Mouse (Mus musculus): ENCODE results near the gene Pisd.
A peak's percentile ranks its signal among the peaks of the same experiment; 100 is the strongest.
"Not testable (repeated sequence)": the region's sequence is repeated elsewhere in the genome, so short reads cannot be mapped to it uniquely, and the experiment has no call there.

Pisd gene

DNA sequence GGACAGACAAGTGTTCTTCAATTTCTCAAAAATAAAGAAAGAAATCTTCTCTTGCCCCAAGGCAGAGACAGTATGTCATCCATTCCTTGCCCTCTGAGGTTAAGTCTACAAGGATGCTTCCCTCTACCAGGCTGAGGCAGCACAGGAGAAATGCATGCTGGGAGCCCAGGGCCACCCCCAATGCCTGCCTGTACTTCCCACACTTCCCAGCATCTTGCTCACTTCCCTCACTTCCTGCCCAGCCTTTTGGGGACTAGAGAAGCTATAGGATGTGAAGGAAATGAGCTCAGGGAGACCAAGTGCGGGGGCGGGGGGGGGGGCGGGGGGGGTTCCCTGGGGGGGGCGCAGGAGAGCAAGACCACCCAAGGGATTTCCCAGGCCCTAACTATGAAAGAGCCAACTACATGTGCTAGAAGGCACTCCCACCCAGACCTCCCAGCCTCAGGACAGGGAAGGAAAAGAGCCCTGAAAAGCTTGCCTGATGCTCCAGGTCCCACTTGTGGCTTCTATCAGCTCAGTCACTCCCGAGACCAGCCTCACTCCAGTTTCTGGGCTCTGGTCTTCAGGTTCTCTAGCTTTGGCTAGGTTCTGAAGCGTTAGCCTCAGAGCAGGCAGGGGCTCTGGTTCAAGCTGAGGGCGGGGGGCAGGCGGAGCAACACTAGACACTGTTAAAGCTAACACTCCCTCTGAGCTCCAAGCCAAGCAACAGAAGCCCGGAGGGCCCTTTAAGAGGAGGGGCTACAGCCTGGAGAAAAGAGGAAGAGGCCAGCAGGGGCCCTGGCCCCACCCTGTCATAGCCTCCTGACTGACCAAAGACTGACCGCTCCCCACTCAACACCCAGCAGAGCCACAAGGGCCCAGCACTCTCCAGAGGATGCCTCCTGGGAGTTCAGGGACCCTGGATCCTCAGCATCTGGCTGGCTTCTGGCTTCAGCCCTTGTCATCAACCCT, 39.5 kb downstream of the Pisd start:
- peak; percentile 89 for DNase-seq

DNA sequence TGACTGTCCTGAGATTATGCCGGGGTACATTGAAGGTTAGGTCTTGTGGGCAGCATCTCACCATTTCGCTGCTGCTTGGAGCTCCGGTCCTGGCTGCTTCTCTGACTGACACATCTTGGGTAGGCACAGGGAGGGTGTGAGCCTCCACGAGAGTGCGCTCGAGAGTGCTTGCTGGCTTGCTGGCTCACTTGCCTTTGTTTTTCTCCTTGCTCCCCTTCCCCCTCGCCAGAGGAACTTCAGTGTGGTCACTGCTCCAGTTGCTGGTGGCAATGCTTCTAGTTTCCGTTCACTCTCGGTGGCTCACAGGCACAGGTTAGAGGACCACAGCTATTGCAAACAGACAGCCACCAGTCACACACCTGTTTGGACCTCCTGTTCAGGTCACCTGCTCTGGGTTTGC, 43.3 kb downstream of the Pisd start:
- peak; percentile 87 for DNase-seq

DNA sequence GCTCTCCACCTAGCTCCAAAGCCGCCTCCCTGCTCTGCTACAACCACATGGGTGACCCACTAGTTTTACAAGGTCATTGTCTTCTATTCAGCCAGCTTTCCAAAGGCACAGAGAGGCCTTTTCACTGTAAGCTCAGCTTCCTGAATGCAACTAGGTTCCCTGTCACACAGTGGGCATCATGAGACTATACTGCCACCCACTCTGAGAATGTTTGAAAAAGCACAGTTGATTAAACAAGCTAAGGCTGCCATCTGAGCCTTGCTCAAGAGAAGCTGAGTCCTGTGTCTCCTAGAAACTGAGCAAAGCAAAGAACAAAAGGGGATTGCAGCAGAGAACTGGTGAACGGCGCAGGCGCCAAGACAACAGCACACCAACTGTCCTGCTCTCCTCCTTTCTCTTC, 44.1 kb downstream of the Pisd start:
- peak; percentile 87 for DNase-seq

DNA sequence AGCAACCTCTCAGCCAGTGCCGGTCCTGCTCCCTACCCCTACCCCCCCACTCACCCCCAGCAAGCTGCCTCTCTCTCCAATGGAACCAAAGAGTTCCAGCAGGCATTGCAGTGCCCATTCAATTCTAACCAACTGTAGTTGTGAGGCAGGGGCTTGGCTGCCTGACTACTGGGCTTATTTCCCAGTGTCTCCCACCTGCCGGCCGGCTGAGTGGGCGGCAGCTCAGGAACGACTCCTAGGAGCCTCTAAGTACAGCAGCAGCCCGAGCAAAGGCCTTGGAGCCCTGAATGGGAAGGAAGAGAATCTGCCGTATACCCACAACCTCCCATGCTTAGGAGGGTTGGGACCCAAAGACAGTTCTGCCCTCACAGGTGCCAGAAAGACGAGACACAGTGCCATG, 44.6 kb downstream of the Pisd start:
- DNase-seq = not testable (repeated sequence)

DNA sequence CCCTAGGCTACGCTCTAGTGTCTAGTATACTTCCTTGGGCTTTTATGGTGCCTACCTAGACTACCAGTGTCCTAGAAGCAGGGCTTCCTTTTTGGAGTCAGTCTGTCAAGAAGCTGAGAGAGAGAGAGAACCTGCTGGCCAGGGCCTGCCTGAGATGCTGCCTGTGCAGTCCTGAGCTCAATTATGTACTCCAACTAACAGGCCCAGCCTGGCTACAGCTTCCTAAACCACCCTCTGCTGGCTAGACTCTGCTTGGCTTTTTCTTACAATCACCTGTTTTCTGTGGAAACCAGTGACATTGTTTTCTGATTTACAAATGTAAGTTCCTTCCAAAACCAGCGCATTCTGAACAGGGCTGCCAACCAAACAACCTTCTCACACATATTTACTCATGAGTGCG, 45.3 kb downstream of the Pisd start:
- no peak for DNase-seq

DNA sequence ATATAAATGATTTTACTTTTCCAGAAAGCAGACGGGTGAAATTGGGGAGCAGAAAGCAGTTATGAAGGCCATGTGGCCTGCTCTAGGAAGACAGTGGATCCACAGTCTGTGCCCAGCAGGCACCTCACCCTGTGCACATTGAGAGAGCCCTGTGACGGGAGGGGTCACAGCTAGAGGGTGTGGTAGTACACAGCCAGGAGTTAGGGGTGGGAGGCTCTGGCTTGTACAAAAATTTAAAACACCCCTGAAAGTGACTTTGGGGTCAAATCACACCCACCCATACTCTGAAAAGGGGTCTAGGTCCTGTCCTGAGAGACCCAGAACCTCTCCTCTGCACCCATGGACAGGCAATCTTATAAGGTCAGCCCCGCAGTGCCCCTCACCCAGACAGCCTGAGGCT, 48.7 kb downstream of the Pisd start:
- not testable (repeated sequence) for DNase-seq

DNA sequence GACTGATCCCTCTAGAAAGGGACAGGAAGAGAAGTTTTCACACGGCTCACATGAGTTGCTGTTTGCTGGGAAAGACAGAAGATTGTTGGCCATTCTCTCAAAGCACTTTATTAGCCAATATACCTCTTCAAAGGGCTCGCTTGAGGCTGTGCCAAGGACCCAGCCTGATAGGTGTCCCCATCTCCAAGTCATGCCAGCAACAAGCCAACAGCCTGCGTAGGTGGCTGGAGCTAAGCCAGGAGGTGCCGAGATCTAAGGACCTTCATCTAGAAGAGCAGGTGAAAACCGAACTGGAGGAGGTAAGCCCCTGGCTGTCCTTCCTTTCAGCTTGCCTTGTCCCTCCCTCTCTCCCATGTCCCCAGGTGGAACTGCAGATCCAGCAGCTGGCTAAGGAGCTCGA, 49.7 kb downstream of the Pisd start:
- no peak for DNase-seq

DNA sequence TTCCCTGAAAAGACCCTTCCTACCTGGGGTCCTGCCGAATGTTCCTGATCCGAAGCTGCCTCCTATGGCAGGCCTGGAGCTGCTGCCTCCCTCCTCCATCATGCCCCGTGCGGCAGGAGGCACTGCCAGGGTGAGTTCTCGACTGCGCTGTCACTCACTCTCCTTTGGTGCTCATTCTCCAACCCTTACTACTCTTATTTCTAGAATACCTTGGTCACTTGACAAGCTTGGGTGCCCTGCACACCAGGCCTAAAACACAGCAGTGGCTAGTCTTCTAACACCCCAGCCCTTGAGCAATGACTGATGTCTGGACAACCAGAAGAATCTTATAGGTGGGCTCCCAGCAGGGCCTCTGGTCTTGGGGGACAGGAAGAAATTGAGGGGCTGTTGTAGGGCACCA, 51.6 kb downstream of the Pisd start:
- not testable (repeated sequence) for DNase-seq

DNA sequence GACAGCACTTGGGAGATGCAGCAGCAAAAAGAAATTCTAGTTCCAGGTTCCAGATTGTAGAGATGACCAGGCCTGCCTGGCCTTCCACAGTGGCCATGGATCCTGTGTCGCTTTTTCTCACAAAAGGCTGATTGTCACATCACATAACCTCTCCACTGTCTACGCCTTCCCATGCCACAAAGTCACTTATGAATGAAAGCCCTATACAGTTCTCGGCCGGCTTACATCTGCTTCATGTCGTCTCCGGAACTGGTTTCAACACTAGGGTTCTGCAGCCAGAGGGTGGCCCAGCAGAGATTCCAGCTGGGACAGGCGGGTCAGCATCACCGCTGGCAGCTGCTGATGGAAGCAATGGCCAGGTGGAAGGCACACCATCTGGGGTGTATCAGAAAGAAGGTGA, 56.6 kb downstream of the Pisd start:
- DNase-seq = no peak

DNA sequence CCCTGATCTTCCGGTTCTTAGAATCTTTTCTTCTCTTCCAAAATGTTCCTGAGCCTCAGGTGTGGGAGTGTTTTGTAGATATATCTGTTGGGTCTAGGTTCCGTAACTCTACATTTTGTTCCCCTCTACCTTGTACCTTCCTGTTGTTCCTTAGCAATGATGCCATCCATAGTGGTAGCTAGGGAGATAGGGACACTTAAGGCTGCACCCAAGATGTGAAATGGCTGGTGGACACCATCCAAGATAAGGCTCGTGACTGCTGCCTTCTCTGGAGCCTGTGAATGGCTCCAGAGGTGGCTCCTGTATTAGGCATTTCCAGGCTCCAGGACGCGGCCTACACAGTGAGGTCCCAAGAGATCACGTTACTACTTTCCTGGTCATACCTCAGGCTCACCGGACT, 57.1 kb downstream of the Pisd start:
- DNase-seq = no peak

DNA sequence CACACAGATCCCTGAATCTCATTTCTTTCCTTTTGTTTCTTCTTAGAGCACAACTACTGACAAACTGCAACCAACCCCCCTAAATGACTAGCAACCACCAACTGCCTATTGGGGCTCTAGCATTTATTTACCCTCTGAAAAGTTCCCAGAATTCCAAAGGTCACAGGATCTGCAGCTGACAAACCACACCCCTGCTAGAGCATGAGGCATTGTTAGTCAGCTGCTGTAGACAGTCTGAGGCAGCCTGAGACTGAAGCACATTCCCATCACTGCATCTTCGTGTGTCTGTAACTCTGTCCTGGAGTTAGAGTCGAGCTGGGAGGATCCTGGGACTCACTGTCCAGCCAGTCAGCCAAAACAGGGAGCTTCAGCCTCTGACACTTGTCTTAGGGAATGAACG, 60.0 kb downstream of the Pisd start:
- DNase-seq = not testable (repeated sequence)

DNA sequence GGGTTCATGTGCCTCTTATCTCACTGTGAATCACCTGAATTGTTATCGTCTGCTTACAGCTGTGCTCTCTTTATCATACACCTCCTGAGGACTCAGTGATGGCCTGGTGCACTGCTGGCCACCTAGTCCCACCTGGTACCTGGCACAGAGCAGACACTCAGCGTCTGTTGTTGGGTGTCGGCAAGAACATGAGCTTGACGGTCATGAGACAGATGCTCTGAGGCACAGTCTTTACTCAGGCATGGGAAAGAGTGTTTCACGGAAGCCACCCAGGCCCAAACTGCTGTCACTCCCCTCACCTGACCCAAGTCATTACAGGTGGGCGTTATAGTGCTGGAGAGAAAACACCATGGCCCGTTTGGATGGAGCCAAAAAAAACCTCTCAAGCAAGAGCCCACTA, 61.5 kb downstream of the Pisd start:
- DNase-seq = no peak

DNA sequence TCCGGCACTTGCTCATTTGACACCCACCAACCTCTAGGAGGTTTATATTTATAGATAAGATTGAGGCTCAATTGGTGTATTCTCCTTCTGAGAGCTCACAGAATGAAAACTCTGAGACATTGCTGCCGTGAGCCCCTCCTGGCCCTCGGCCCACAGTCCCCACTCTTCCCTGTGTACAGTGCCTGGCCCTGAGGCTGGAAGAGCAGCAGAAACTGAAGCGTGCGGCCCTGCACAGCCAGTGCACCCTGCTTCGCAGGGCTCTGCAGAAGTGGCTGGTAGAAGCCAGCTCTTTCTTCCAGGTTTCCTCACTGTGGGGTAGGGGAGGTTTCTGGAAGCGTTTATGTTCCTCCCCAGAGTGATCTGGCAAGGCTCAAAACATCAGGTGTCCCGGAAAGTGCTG, 62.7 kb downstream of the Pisd start:
- not testable (repeated sequence) for DNase-seq

DNA sequence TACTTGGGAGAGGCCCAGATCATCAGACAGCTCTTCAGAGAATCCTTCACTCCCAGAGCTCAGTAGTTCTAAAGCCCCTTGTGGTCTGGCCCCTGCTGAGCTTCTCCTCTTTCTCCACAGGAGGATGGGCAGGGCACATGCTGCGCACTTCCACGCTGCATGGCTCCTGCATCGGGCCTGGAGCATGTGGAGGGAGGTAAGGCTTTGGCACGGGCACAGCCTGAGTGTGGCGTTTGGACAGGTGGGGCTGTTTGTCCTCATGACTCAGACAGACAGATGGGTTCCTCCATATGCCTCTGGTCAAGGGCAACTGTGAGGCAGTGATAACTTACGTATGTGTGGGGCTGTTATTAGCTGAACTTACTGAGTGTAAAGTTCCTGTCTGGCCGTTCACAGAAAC, 63.2 kb downstream of the Pisd start:
- no peak for DNase-seq

DNA sequence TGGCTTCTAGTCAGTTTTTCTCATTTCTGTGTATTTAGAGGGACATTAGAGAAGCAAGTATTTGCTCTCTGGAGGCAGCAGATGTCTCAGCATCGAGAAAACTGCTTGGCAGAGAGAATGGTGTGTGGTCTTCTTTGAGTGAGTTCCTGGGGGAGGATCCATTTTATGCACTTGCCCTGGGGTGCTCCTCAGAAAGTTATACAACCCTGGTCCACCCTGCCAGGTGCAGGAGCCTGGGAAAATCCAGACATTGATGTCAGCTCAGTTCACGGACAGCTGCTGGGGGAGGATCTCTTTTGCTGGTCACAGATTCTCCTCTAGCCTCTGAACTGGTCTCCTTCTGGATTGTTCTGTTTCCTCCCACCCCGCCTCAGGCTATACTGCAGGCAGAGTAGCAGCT, 64.1 kb downstream of the Pisd start:
- no peak for DNase-seq

DNA sequence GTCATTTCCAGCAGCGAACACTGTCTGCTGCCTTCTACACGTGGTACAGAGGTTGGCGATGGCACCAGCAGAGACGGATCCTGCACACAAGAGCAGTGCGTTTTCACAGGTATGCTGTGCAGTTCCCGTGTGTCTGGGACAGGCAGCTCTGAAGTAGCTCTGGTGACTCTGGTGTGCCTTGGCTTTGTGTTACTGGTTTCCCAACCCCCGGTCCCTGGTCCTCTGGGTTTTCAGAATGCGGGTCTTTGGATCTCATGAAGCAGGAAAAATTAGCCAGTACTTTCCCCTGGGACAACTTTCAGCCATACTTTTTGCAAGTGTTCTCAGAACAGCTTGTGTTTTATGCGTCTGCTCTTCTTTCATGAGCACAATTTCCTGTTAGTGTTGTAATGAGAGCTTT, 65.0 kb downstream of the Pisd start:
- DNase-seq = no peak

DNA sequence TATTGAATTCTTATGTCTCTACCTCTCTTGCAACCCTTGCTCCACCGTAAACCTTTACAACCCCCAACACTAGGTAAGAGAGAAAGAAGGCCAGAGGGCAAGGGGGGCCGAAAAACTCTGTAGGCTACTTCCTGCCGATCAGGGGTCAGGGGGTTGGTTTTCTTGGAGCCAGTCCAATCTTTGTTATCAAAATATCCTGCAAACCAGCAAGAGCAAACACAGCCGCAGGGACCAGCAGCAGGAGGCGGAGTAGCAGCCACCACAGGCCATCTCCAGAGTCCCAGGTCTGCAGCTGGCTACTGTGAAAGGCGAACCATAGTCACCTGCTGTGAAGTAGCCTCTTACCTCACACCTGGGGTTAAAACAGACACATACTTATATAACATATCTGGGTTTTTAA, 66.5 kb downstream of the Pisd start:
- DNase-seq = no peak

DNA sequence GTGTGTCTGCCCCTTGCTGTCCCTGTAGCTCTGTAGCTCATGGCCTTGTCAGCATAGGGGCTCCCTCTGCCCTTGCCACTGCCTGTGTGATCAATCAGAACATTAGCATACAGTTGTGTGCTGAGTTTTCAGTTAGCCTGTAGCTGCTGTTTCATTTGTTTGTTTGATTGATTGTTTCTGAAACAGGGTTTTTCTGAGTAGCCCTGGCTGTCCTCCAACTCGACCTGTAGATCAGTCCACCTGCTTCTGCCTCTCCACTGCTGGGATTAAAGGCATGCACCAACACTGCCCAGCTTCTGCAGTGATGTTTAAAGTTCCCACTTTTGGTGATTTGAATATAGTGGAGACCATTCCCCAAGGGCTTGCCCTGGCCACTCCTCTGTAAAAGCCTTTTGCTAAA, 67.7 kb downstream of the Pisd start:
- no peak for DNase-seq

DNA sequence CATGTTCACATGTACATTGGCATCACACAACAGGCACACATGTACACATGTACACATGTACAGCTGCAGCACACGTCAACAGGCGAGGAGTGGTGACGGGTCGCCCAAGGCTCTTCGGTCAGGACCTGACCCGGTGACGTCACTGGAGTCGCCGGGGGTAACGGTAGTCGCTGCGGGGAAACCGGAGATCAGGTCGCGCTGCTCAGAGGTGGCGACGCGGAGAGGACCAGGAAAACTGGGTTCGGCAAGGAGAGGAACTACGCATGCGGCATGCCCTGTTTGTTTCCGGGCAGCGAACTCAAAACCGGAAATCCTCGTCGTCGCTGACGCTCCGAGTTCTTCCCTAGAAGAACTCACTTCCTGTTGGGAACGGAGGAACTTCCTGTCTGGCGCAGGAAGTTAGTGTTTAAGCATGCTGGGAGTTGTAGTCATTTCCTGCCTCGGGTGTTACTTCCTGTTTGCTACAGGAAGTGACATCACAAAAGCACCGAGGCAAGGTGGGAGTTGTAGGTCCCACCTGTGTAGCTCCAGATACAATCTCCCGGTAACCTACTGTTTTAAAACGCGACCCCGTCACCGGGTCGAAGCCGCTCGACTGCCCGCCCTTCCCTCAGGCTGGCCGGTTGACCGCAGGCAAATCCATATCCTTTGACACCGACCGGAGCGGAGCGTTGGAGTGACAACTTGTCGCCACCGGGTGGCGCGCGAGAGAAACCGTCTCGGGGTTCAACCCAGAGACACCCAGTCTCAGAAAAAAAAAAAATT, 71.6 kb downstream of the Pisd start:
- DNase-seq = peak; percentile 98

DNA sequence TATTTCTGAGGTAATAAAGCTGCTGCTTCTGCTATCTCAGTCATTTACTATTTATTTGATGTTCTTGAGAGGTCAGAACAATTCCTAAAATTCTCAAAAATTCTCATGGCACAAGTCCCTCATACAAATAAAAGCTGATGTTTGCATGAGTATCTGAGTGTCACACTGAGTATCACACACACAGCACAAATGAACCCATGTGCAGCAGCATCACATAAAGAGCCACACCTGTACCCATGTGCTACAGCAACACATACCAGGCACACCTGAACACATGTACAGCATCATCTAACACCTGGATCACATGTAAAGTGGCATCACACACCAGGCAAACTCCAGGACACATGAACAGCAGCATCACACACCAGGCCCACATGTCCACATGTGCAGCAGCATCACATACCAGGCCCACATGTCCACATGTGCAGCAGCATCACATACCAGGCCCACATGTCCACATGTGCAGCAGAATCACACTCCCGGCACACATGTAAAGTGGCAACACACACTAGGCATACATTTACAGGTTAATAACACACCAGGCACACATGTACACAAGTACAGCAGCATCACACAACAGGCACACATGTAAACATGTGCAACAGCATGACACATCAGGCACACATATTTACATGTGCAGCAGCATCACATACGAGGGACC, 72.3 kb downstream of the Pisd start:
- DNase-seq = no peak

DNA sequence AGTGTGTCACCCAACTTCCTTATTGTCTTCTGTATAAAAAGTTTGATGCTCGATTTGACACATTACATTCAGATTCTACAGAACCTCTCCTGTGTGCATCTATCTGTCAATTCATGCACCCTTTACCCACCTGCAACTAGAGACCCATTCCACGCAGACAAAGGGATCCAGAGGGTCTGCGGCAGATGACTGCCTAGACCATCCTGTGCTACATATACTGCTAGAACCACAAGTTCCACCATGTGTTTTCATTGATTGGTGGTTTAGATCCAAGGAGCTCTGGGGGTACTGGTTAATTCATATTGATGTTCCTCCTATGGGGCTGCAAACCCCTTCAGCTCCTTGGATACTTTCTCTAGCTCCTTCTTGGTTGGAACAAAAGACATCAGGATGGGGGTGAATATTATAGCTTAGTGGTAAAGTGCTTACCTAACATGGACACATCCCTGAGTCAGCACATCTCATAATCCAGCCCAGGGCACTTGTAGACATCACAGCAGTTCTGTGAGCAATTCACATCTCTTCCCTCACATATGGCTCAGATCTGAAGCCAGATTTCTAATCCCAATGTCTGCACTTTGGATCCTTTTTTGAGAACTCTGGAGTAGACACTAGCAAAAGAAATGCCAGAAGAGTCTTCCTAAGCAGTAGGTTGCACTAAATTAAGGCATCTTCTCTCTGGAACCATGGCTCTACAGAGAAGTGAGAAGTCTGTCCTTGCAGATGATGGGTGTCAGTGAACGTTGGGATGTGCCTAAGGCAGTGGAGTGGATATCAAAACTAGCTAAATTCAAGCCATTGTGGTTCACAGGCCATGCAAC, 73.0 kb downstream of the Pisd start:
- no peak for DNase-seq

DNA sequence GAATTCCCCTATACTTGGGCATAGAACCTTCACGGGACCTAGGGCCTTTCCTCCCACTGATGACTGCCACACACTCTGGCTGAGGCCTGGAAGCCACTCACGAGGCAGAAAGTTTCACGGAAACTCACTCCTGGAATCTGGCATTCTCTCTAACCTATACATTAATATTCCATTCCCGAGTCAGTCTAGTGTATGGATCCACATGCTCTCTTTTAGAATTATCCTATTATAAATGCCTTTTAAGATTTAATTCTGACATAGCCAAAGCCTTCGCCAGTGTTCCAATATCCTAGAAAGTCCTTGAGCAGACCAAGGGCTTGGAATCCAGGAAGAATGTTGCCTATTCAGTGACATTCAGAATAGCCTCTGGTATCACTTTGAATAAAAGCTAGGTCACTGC, 74.0 kb downstream of the Pisd start:
- no peak for DNase-seq
